Mouse (Mus musculus) hematopoietic stem cell, adult 5-6 weeks (primary cell): ENCODE results near the gene Susd3. TPM values are rescaled to one million over a fixed set of nuclear protein-coding genes. Genes with fewer than 3 reads are reported as not detected.

Source experiments
- ATAC-seq, 2 experiments: fragments of 125-278 bp in 1 of 2; replicated peaks in 1 of 2; 2 replicates each; pipeline ENCODE4 v1.8.0; 2016 to 2017; ENCODE audit warnings: inconsistent platforms in 2 of 2, mild to moderate bottlenecking in 2 of 2, moderate number of reproducible peaks in 2 of 2, low read depth in 1 of 2, moderate TSS enrichment in 1 of 2; ENCODE audit not compliant: low FRiP score in 2 of 2, poor library complexity in 2 of 2, severe bottlenecking in 2 of 2, insufficient read depth in 1 of 2, low TSS enrichment in 1 of 2
- total RNA-seq: library from RNA; stranded (forward); fragments of 172-1452, 232-1000 nt; gene quantifications from 2 replicates; pipeline ENCODE4 v1.2.3, GENCODE M21; 2017

Gene Susd3
- total RNA-seq, 1 experiment from 2014 or later: 5.1 TPM

DNA sequence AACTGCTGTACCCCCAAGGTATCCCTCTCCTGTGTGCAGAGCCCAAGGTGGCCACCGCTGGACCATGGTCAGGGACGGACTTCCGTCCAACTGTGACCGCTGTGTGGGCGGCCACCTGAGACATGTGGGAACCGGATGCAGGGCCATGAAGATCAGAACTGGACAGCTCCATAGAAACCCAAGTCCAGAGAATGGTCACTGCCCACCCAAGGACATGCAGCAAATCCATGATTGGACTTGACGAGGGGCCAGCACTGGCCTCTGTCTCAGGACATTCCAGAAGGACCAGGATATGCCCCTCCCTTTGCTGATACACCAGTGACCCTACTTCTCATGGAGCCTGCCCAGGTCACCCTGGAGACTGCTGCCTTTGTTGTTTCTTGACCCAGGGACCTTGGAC is 52.9 kb downstream of the Susd3 start:
- ATAC-seq: no peak

- ATAC-seq: no peak
Observed at GRCm38 (mm10) chr13:49194811-49195210, 53.7 kb downstream of the Susd3 start.

DNA sequence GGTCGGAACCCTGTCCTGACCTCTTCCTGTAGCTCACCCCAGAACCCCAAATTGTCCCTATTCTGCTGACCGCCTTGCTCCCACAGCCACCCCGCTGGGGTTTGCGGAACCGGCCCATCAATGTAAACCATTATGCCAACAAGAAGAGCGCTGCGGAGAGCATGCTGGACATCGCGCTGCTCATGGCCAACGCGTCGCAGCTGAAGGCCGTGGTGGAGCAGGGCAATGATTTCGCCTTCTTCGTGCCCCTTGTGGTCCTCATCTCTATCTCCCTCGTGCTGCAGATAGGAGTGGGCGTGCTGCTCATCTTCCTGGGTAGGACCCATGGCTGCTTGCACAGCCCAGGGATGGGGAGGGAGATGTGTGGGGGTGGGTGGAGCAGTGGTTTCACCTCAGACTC is 54.9 kb downstream of the Susd3 start:
- ATAC-seq: no peak

DNA sequence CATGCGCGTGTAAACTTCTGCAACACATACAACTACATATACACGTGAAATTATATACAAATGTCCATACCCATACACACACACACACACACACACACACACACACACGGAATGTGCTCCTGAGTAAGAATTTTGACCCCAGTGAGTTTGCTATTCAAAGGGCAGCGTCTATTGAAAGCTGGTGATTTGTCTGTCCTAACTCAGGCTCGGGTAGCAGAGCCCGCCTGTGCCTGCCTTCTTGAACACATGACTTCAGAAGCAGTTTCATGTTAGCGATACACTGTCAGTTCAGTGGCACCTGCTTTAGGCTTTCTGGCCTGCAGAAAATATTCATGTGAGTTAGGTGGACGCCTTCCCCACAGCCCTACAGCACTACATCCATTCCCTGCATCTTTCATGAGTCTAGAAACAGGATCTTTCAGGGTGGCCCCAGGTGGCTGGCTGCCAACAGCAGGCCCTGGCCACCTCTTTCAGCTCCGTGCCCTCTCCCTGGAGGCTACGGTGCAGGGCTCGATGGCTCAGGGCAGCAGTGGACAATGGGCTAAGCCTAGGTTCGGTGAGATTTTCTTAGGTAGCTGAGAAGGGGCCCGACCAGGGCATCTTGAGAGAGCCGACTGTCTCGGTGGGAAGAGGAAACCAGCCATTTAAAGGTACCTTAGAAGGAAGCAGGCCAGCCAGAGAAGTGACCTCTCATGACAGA is 56.2 kb downstream of the Susd3 start:
- no peak for ATAC-seq

- ATAC-seq: peak; percentile 40 to 46
Observed at GRCm38 (mm10) chr13:49191673-49192035, 56.9 kb downstream of the Susd3 start.

DNA sequence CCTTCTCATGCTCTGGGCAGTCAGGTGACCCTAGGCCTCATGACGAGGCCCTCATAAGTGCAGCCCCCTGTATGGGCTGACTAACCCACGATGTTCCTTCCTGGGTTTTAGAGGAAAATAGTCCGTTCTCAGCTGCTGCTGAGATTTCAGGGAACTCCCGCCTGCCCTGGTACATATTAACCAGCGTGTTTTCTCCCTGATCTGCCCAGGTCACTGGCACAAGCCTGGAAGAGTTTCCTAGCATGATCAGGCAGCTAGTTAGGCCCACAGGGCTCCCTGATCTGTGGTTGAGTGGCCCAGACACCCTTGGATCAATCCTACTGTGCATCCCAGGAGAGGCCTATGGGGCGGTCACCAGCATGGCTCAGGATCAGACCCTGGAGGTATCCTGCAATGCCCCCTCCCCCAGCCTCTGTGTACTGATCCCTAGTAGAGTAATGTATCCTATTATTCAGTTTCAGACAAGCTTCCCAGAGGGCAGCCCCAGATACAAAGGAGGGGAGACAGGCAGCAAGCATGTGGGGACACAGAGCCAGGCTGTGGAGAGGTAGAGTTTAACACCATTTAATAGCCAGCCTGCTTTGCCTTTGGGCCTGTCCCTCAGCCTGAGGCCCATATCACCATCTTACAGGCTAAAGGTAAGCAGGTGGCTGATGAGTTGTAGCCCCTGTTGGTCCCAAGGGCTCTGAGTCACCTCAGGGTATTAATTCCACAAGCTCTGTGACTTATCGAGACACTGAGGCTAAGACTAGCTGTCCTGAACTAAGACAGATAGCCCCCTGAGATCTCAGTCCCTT is 57.4 kb downstream of the Susd3 start:
- ATAC-seq: no peak

- ATAC-seq: no peak
Observed at GRCm38 (mm10) chr13:49189970-49190870, 58.3 kb downstream of the Susd3 start.

GRCm38 (mm10) chr13:49188966-49189360 is 59.5 kb downstream of the Susd3 start:
- no peak for ATAC-seq

- no peak for ATAC-seq
Observed at GRCm38 (mm10) chr13:49188219-49188965, 60.1 kb downstream of the Susd3 start.

DNA sequence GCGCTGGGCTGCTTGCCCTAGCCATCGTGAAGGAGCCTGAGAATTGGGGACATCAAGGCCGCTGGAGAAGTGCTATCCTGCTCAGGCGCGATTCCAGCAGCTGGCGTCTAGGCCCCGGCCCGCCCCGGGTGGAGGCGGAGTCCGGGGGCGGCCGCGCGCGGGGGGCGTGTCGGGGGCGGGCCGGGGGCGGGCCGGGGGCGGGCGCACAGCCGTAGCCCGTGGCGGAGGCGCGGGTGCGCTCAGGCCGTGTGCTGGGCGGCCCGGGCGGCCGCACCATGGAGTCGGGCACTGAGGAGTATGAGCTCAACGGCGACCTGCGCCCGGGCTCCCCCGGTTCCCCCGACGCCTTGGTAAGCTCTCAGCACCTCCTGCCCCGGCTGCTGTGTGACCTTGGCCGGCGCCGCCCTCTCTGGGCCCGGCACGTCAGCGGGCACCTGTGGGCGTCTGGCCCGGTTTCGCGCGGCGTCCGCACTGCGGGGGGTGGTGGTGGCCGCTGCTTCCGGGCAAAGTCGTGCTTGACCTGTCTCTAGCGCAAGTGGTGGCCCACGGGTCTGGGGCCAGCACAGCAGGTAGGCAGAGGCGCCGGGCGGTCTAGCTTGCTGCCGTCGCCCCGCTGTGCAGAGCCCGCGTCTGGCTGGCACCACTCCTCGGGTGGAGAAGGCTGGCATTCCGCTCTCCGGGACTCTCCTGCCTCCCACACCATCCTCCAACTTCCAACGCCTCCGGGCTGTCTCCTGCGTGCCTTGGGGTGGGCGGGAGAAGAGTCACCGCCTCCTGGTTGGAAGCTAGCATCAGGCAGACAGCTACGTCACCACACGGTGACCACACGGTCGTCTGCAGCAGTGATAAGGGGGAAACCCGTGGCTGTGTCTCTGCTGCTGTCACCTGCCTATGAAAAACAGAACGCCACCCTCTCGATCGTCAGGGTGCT is 61.0 kb downstream of the Susd3 start, which contains the start of gene Ninj1:
Gene Ninj1, plus strand, starts transcription at position 198 of the 931 bp plus-strand sequence.
- ATAC-seq: peak; percentile 84 to 87

- ATAC-seq: no peak
Observed at GRCm38 (mm10) chr13:49186798-49187287, 61.7 kb downstream of the Susd3 start.

DNA sequence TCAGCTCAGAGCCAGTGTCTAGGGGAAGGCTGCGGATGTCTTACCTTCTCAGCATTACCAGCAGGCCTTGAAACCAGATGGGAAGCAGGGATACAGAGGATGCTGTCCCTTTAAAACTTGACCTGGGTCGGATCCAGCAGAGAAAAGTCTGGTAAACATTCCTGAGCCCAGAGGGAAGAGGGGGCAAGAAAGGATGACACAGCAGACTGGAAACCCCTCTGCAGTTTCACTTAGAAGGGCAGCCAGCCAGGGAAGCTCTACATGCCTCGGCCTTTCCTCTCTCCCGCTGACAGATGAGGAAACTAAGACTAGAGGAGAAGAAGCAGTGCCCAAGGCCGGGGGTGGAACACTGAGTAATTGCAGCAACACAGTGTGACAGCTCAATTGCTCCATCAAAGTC is 64.9 kb downstream of the Susd3 start:
- ATAC-seq: no peak

DNA sequence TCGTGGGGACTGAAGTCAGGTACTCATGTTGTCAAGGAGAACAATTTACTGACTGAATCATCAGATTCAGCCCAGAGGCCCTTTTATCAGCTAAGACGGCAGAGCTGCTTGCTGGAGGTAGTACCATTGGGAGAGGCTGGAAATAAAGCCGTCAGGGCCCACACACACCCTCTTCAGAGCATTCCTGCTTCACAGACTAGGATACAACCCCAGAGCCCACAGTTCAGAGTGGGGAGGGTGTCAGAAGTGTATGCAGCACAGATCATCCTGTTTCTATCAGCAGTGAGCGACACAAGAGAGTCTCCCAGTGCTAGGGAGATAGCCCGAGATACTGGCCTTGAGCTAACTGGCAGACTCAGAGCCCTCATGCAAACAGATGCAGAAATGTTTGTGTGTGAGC is 65.3 kb downstream of the Susd3 start:
- ATAC-seq: no peak

GRCm38 (mm10) chr13:49181411-49181984 is 67.0 kb downstream of the Susd3 start:
- ATAC-seq: no peak

GRCm38 (mm10) chr13:49180691-49181090 is 67.8 kb downstream of the Susd3 start:
- ATAC-seq: no peak
